Mouse (Mus musculus): Measurements from ENCODE around the gene Slc25a10.

DNA sequence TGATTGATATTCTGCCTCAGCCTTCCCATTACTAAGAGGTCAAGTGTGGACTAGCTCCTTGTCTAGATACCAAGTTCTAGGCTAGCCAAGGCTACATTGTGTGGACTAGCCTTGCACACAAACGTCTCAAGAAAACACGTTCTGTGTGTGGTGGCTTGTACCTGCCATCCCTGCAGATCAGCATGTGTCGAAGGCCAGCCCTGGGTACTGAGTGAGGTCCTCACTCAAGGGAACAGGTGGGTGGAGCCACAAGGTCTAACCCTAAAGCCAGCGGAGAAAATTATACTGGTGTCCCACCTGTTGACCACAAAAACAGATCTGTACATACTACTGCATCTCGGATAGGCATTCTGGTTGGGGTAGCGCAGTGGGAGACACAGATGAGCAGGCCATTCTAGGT, 8.3 kb downstream of the Slc25a10 start:
- TF ChIP-seq GATA1 (IDR thresholded peaks at IDR 0.05; ENCODE audit: borderline replicate concordance, low read length) (no peak), FLI1 (IDR thresholded peaks at IDR 0.05; ENCODE audit: low read length) (no peak)
